Mouse (Mus musculus) brown adipose tissue, adult 24 weeks (tissue): ENCODE results near the gene Slc1a2. TPM values are rescaled to one million over a fixed set of nuclear protein-coding genes. Genes with fewer than 3 reads are reported as not detected.
A peak's percentile ranks its signal among the peaks of the same experiment; 100 is the strongest.

ENCODE experiments used
- H3K27ac ChIP-seq: fragments of 200-500 bp; replicated peaks from 2 replicates; pipeline ENCODE4 v1.5.1; 2012; ENCODE audit warnings: low read depth, mild to moderate bottlenecking, low read length
- H3K4me1 ChIP-seq: fragments of 200-500 bp; 2 replicates; pipeline ENCODE4 v1.6.1; 2012; ENCODE audit warnings: low read length, mixed read lengths; ENCODE audit not compliant: control insufficient read depth, insufficient read depth, insufficient read length
- H3K4me3 ChIP-seq: fragments of 200-500 bp; 2 replicates; pipeline ENCODE4 v1.5.1; 2012; ENCODE audit warnings: low read depth, mild to moderate bottlenecking, low read length, moderate library complexity; ENCODE audit not compliant: insufficient read depth
- polyA plus RNA-seq: library from polyadenylated mRNA; stranded (reverse); fragments of >200 nt; gene quantifications from 2 replicates; pipeline ENCODE4 v1.2.4, GENCODE M21; 2012; ENCODE audit not compliant: missing spikeins, insufficient read depth, insufficient read length

The Slc1a2 gene
- polyA plus RNA-seq, 1 experiment, result not detected

DNA sequence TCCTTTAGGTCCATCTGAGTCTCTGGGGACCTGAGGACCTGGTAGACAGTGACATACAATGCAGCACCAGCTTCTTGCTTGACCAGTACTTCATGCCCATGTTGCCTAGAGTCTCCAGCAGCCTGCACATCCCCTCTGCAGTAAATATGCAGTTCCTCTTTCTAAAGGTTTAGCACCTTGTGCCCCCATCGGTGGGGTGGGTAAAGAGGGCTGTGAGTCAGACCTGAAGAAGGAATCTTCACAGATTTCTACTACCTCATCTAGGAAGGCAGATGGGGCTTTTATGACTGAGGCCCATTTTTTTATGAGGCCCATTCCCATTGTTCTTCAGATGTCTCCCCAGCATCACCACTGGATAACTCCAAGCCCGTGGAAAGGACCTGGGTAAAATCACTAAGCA, 91.5 kb downstream of the Slc1a2 start:
- H3K4me3 ChIP-seq, result no peak overlapping the region
- no peaks in the 10 kb centered on the region for H3K4me1 ChIP-seq
- H3K27ac ChIP-seq, result no peak overlapping the region

DNA sequence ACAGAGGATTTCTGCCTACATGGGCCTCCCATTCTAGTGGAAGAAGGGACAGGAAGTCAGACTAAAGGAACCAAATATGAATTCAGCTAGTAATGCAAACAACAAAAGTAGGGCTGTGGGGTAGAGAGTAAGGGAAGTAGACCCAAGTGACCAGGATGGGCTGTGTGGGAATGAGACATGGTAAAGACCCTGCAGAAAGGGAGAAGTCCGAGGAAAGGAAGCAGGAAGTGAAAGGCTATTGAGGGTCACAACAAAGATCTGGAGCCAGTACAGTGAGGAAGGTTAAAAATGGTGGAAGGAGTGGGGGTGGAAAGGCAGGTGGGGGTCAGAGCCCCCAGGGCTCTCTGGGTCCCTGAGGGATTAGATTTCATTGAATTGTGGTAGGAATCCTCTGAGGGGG, 93.4 kb downstream of the Slc1a2 start:
- Histone ChIP-seq H3K4me3 (no peak overlapping the region), H3K27ac (no peak overlapping the region), H3K4me1 (no peaks in the 10 kb centered on the region)

DNA sequence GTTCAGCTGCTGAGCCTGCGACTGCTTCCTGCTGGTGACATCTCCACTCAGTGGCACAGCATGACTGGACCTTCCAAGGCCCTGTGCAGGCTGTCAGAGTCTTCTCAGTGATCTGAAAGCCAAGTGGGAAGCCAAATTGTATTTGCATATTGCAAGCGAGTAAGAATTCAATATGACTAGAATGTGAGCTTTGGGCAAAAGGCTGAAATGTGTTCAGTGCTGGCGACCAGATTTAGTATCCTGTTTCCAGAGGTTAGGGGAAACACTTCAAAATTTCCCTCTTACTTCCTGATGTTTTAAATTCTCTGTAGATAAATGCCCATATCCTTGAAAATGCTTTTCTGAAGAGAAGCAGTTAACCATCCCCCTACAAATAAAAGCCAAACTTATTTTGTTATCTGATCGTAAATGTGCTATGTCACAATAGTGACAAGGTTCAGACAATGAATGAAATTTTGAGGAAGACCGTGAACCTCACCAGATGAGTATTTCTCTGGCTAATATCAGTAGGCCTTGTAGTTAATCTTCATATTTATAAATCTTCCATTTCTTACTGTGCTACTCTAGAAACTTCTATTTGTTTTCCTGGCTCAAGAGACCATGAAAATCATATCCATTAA, 98.9 kb downstream of the Slc1a2 start:
- Histone ChIP-seq H3K4me1 (peaks cover 5% of the 10 kb centered on the region; the same call in 1 of the 2 replicates), H3K27ac (no peak overlapping the region), H3K4me3 (no peak overlapping the region)

DNA sequence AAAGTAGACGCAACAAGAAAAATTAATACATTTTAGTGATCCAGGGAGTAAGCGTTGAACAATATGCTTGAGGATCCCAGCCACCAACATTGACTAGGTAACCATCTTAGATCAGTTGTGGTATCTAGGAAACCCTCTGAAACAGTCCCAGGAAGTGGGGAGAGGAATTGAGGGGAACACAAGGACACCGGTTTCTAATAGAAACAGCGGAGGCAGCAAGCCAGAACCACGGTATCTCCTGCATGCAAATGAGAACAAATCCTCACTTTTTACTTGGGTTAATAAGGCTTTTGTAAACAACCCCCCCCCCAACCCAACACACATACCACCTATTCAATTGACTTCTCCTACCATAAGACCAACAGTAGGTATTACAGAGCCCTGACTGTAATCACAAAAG, 101.0 kb downstream of the Slc1a2 start:
- H3K4me1 ChIP-seq, result peaks cover 7% of the 10 kb centered on the region; the same call in 1 of the 2 replicates
- no peak overlapping the region for H3K4me3 ChIP-seq
- H3K27ac ChIP-seq, result no peak overlapping the region

DNA sequence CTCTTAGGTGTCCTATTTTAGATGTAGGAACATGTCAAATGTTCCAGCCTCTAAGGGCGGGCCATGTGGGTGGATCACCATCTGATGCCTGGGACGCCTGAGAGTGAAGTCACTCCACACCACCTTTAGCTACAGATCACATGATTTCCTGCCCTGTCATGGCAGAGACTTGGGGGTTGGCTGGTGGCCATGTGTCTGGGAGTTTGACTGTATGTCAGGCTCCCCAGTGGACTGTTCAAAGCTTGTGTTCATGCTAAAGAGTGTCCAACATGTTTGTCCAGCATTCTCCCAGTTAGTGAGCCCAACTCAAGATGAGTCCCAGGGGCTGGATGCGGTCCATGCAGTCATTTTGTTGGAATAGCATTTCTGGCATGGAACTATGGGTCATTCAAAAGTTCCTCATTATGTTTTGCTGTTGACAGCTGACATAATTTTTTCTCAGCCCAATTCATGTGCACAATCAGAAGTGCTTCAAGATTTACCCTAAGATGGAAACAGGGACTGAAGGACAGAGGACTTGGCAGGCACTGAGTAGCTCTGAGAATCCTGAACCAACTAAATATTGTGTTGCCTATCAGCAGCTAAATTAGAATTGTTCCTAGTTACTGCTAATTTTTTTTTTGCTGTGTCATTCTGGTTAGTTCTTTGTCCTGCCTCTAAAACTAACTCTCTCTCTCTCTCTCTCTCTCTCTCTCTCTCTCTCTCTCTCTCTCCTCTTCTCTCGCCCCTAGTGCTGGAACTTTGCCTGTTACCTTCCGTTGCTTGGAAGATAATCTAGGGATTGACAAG, 102.0 kb downstream of the Slc1a2 start:
- H3K27ac ChIP-seq, result no peak overlapping the region

DNA sequence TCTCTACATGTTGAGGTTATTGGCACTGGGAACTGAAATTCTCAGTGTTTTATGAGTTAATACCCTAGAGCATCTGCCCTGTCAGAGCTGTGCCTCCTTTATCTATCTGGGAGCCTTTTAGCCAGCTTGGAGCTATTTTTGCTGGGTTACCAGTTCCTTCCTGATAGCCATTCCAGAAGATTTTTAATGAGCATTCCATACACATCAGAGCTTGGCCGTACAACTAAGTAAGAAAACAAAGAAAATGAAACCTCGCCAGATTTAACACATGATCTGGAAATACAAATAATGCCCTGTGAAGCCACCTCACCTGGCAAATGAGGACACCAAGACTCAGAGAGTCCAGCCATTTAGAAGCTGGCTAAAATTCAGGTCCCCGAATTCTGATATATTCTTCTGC, 104.7 kb downstream of the Slc1a2 start:
- Histone ChIP-seq H3K27ac (peak overlapping the region; percentile 86), H3K4me3 (no peak overlapping the region), H3K4me1 (peaks cover 7% of the 10 kb centered on the region; the same call in 1 of the 2 replicates)

More for the DNA sequence above, 102.0 kb downstream of the Slc1a2 start:
- Histone ChIP-seq H3K4me1 (peaks cover 7% of the 10 kb centered on the region; the same call in 1 of the 2 replicates), H3K4me3 (no peak overlapping the region)

DNA sequence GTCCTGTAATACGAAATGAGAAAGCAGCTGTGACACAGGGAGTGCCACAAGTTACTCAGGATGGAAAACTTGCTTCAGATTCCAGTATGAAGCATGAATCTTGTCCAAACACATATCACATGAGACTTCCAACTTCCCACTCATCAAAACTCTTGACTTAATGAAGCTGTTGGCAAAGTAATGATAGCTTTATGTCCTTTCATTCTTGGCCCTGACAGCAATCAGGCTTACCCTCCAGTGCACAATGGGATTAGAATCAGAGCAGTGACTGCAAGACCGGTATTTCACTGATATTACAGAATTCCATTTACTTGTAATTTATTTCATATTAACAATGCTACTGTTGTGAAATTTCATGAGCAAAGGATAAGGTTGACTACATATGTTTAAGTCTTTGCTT, 105.5 kb downstream of the Slc1a2 start:
- H3K27ac ChIP-seq, result no peak overlapping the region
- H3K4me1 ChIP-seq, result peaks cover 7% of the 10 kb centered on the region; the same call in 1 of the 2 replicates
- no peak overlapping the region for H3K4me3 ChIP-seq

DNA sequence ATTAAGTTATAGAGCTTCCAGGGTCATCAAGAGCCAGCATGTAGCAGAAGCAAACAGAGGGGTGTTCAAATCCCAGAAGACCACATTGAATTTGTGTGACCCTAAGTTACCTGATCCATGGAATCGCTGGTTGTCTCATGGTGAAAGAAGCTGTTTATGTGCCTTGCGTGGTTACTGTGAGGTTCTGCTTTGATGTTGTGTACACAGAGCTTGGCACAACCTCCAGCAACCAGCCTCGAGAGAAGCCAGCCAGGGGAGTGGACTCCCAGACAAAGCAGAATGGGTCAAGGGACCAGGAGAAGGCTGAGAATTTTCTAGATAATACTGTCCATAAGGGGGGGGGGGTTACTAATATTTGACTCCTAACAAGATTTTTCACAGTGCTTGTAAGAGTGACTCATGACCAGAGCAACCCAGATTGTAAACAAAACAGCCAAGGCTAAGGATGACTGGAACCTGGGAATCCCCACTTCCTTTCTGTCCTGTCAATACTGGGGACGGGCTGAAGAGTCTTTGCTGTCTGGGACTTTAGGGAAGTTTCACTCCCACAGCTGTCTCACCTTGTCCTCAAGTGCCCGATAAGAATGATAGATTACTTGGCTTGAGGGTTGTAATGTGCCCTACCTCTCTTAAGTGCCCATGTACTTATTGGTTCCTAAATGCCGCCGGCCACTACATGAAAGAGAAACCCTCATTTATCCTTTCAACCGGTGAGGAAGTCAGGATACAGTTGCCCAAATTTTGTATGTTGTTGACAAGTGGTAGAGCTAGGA, 106.3 kb downstream of the Slc1a2 start:
- H3K27ac ChIP-seq, result no peak overlapping the region
- H3K4me3 ChIP-seq, result no peak overlapping the region
- H3K4me1 ChIP-seq, result peaks cover 7% of the 10 kb centered on the region; the same call in 1 of the 2 replicates

DNA sequence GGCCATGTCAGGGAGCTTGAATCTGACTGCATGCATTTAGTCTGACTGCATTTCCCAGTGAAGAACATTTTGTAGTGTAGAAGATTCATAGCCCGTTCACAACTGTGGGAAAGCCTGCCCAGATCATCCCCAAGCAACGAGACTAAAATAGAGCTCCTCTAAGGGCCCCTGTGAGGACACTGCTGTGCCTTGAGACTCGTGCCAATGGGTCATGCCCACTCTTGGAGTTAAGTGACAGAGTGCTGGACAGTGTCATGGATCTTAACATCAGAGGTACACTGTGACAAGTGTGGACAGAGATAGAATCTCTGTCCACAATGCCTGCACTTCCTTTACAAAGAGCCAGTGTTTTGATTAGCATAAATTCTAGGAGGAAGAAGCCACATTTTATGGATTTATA, 109.8 kb downstream of the Slc1a2 start:
- H3K4me1 ChIP-seq, result no peaks in the 10 kb centered on the region
- H3K4me3 ChIP-seq, result no peak overlapping the region
- no peak overlapping the region for H3K27ac ChIP-seq

DNA sequence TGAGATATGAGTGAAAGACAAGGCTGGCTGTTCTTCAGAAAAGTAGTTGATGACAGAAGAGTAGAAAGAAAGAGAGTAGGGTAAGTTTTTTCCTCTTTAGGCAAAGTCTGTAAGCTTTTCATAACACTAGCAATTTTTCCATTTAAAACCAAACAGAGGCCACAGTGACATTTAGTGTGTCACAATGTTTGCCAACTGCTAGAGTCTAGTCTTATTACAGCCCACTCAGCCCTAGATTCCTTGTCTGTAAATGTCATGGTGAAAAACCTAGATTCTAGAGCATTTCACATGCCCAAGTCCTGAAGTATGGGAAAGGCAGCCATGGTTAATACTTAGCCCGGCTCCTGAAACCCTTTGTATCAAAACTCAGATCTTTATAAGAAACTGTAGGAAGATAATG, 112.8 kb downstream of the Slc1a2 start:
- H3K4me1 ChIP-seq, result no peaks in the 10 kb centered on the region

DNA sequence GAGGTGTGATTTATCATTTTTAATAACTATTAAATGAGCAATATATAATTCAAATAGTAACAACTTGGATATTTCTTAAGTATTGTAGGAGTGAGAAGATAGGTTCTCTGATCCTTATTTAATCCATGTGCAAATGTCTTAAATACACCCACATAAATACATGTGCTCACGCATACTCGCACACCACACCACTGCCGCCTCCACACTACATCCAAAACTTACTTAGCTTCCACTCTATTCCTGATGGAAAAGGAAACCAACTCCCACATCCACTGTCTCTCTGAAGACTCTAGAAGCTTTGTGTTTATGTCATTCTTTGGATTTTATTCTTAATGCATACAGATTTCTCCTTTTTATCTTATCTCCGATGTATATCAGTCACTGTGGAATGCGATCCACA, 113.8 kb downstream of the Slc1a2 start:
- H3K4me3 ChIP-seq, result no peak overlapping the region
- H3K27ac ChIP-seq, result no peak overlapping the region
- H3K4me1 ChIP-seq, result no peaks in the 10 kb centered on the region

More for the DNA sequence above, 112.8 kb downstream of the Slc1a2 start:
- H3K4me3 ChIP-seq, result no peak overlapping the region
- no peak overlapping the region for H3K27ac ChIP-seq

DNA sequence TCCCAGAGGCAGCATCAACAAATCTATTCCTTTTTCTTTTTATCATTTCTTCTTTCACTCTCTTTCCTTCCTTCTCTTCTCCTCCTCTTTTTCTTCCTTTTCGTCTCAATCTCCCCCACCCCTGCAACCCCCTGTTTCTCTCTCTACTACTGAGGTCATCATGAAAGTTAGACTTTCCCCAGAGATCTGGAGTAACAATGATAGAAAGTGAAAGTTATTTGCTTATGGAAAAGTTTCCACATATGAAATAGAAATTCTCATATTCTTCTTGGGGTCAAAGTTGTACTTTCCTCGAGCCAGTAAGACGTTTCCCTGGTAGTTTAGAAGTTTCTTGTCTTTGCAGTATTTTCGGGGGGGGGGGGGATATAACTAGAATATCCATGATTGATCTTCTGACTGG, 116.2 kb downstream of the Slc1a2 start:
- Histone ChIP-seq H3K4me1 (no peaks in the 10 kb centered on the region), H3K4me3 (no peak overlapping the region), H3K27ac (no peak overlapping the region)

DNA sequence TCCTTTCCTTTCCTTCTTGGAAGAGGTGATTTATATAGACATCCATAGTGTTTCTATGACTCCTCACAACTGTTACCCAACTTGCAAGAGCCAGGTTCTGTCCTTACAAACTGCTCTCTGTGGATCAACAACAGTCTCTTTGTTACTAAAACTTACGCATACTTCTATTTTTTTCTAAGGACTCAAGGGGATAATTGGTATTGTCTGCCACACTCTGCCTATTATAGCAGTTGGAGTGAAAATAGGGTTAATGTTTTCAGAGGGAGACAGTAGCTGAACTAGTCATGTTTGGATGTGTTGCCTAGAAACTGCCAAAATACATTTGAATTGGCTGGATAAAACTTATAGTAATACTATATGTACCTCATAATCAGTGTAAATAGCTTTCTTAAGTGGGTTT, 117.1 kb downstream of the Slc1a2 start:
- no peaks in the 10 kb centered on the region for H3K4me1 ChIP-seq
- no peak overlapping the region for H3K27ac ChIP-seq
- no peak overlapping the region for H3K4me3 ChIP-seq

DNA sequence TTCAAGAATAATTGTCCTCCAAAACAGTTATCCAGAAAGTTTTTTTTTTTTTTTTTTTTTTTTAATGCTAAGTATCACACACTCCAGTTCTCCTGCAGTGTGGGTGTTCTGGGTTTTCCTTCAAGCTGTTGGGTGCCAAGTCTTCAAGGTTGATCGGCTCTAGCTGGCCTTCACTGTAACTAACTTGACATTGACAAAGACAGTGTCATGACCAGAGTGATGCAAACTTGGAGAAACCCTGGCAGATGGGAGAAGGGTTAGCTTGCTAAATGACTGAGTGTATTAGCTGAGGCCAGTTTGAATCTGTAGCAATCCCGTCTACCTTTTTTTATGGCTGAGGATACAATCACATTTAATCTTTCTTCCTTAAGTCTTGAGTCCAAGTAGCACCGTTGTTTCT, 119.7 kb downstream of the Slc1a2 start:
- H3K27ac ChIP-seq, result no peak overlapping the region
- no peaks in the 10 kb centered on the region for H3K4me1 ChIP-seq

DNA sequence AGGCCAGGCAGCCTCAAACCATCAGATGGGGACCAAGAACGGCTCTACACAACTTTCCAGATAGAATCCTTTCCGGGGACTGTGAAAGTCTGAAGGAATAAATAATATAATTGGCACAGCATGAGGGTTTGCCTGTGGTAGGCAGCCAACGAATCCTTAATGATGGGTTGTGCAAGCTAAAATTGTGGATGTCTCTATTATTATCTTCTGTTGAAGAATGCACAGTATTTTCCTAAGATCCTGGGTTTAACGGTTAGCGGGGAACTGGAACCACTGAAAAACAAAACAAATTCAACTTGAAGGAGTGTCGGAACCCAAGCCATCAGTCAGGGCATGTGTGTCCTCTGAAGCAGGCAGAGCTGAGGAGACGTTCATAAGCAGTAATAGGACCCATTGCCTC, 124.3 kb downstream of the Slc1a2 start:
- no peak overlapping the region for H3K27ac ChIP-seq
- no peaks in the 10 kb centered on the region for H3K4me1 ChIP-seq
- no peak overlapping the region for H3K4me3 ChIP-seq

More for the DNA sequence above, 119.7 kb downstream of the Slc1a2 start:
- H3K4me3 ChIP-seq, result no peak overlapping the region
